Mouse (Mus musculus): Measurements from ENCODE around the gene Pdcd4. TPM values are rescaled to one million over a fixed set of nuclear protein-coding genes. Genes with fewer than 3 reads are reported as not detected.

Pdcd4 gene
- 10 to 100 TPM; 20.6 to 22.4 TPM for total RNA-seq (2021)
- long read RNA-seq, experiment 1, partial matches to known transcripts: 1 of 2 reads
- long read RNA-seq, experiment 1, other reads (novel, unspliced or antisense): 0 of 2 reads
- long read RNA-seq, experiment 2, transcript Pdcd4-201 (12 exons, 2,381 nt): major isoform, 9 of 13 reads
- long read RNA-seq, experiment 2, partial matches to known transcripts: 0 of 13 reads
- long read RNA-seq, experiment 2, other reads (novel, unspliced or antisense): 1 of 13 reads

DNA sequence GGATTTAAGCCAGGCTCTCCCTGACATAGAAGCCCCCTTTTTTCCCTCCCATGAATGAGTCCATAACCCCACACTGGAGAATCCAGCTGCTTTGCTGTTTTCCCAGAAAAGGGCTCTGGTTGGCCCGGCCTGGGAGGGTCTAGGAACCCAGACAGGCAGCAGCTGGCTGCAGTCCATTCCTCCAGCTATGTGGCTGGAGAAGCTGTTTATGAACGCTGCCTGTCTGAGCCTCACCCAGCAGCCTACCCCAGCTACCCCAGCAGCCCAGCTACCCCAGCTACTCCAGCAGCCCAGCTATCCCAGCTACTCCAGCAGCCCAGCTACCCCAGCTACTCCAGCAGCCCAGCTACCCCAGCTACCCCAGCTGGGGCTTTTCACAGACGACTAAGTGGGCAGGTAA, at the start of gene Pdcd4:
Gene Pdcd4, plus strand, starts transcription at position 171 of the 400 bp plus-strand sequence.
- intact Hi-C loops (cut with DNase I; ENCODE audit: low total_unique reads): no loop called here
- no peak for DNase-seq

DNA sequence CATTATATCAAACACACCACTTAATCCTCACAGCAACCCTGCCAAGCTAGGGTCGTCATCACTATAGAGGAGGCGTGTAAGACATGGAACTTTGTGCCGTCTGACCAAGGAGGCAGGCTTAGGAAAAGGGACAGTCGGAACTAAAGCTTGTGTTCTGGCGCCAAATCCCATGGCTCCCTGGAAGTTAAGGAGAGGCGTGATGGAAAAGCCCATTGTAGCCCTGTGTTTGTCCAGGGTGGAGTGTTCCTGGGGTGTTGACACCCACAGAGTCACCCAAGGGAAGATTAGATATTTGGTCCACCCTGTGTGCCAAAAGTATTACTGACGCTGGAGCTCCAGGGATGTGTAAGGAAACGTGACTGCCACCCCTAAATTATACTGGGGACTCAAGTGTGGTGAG, 48.1 kb upstream of the Pdcd4 start:
- intact Hi-C loops (cut with DNase I; ENCODE audit: low total_unique reads): loop anchor here (10.0 kb wide), 1 partner anchor 61 kb away; no protein-coding TSS in a partner anchor
- DNase-seq: no peak

DNA sequence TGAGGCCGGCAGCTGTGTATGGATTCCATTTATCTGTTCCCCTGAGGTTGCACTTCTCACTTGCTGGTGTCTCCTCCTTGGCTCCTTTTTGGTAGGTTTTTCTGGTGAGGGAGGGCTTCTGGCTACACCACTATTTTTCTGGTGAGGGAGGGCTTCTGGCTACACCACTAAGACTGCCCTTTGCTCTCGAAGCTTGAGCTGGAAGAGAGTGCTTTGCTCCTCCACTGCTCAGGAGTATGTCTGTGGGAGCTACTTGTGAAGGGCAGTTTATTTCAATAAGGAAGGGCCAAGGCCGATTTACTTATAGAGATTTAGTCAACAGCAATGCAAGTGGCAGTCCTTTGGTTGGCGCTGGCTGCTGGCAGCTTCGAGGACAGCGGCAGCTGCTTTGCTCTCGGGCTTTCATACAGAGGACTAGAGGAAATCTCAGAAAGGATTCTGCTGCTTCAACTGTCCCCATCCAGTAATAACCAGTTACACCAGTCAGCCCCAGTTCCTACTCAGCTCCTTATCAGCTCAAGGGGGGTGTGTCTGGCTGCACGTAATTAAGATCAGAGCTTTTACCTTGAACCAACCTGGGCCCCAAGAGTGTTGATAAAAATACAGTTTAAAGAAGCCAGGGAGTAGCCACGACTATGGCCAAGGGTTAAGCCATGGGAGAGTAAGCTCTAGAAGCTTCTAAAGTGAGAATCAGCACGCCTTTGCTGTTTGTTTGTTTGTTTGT, 43.6 kb upstream of the Pdcd4 start:
- intact Hi-C loops (cut with DNase I; ENCODE audit: low total_unique reads): loop anchor here (10.0 kb wide), 1 partner anchor 56 kb away; no protein-coding TSS in a partner anchor
- no peak for DNase-seq

DNA sequence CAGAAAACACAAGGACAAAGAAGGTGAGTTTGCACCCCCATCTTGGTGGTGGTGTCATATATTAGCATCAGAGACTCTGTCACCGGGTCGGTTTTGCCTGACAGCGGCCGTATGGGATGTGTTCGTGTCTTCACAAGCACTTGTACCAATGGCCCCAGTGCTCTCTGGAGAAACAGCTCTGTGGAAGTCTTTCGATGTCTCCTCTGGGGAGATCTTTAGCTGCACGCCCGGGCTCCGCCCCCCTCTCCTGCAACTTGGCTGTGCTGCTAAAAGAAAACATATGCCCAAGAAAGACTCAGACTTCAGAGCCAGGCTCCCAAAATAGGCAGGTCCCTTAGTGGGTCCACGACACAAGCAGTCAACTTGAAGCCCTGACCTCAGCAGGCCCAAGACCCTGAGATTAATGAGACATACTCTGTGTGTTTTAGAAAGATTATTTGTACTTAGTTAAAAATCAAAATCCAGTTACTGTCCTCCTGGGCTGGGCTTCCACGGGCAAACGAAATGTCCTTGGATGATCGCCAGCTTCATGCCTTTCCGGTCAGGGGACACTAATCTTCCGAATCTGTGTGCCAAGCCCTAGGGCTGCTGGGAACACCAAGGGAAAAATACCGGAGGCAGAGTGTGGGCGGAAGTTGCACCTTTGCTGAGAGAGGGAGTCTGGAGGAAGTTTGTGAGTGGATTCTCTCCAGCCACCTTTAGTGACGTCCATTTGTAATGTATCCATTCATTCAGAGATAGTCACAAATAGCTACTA, 41.7 kb upstream of the Pdcd4 start:
- intact Hi-C loops (cut with DNase I; ENCODE audit: low total_unique reads): no loop called here
- peak; percentile 84 for DNase-seq

DNA sequence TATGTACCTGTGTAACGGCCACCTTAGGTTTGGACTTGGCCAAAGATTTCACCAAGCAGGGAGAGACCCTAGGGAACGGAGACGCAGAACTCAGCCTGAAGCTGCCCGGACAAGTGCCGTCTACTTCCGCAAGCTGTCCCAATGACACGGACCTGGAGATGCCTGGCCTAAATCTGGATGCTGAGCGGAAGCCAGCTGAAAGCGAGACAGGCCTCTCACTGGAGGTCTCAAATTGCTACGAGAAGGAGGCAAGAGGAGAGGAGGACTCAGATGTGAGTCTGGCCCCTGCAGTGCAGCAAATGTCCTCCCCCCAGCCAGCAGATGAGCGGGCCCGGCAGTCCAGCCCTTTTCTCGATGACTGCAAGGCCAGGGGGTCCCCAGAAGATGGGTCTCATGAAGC, 40.7 kb upstream of the Pdcd4 start:
- DNase-seq: peak; percentile 69
- intact Hi-C loops (cut with DNase I; ENCODE audit: low total_unique reads): no loop called here

DNA sequence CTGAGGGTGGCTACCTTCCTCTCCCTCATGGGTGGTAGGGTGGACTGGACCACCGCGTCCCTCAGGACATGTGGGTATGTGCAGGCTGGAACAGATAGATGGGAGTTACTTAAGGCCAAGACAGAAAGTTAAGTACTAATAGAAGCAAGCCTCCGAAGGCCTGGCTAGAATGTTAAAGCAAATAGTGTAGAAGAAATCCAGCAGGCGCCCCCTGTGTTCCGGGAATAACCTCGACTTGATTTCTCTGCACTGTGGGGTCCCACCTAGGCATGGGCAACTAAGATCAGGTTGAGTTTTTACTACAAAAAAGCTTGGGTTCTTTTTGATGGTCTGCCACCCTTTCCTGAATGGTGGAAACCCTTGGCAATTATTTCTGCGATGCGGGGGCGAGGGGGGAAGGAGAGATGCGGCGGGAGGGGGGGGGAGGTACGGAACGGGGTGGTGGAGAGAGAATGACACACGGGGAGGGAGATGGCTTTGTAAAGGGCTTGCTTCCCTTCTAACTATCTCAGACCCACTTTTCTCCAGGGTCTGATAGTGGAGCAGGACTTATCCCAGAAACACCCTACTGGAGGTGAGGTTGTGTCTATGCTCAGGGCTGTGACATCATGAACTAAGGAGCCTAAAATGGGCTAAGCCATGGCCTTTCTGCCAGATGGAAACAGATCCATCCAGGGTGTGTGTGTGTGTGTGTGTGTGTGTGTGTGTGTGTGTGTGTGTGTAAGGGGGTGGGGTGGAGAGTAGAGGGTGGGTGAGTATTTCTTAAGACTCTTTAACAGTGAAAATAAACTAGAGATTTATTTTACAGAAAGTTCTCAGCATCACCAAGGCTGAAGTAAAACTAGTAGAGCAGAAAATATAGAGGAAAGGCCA, 40.0 kb upstream of the Pdcd4 start:
- intact Hi-C loops (cut with DNase I; ENCODE audit: low total_unique reads): no loop called here
- no peak for DNase-seq

DNA sequence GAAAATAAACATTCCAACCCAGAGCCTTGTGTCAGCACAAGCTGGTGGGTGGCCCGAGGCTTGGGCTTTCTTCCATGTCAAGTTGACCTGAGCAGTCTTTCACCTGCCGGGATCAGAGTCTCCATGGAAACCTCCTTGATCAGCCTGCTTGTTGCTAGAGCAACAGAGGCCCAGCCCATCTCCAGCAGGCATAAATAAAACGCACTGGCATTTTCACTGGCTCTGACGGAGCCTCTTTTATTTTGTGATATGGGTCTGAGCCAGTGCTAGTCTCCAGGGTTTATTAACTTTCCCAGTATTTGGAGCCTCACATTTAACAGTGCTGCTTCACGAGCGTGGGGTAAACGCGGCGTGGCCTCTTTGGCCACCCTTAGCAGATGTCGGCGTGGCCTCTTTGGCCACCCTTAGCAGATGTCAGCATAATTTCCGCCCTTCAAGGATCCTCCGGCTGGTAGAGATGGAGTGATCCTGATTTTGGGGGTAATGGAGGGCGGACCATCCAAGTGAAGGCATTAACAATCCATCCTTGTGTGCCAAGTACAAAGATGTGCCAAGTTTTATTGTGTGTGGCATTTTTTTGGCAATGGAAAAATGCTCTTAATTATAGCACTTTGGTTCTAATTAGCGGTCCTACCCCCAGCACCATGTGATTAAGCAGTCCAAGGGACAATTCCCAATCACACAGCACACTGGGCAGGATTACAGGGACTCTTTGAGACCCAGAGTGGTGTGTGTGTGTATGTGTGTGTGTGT, 39.2 kb upstream of the Pdcd4 start:
- DNase-seq: no peak
- intact Hi-C loops (cut with DNase I; ENCODE audit: low total_unique reads): no loop called here

DNA sequence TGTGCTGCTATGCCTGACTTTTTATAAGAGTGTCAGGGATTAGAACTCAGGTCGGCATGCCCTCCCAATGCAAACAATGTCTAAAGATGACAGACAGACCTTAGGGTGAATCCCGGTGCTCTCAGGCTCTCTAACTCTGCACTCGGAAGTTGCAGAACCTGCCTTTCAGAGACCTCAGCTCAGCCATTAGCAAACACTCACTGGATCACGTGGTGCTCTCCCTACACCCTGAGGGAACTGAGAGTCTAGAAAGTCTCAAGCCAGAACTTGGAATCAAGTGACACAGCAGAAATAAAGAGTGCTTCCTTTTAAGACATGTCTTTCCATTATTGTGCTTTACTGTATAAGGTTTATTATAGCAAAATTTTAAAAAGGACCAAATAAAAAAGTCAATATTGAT, 37.1 kb upstream of the Pdcd4 start:
- DNase-seq: no peak
- intact Hi-C loops (cut with DNase I; ENCODE audit: low total_unique reads): no loop called here

DNA sequence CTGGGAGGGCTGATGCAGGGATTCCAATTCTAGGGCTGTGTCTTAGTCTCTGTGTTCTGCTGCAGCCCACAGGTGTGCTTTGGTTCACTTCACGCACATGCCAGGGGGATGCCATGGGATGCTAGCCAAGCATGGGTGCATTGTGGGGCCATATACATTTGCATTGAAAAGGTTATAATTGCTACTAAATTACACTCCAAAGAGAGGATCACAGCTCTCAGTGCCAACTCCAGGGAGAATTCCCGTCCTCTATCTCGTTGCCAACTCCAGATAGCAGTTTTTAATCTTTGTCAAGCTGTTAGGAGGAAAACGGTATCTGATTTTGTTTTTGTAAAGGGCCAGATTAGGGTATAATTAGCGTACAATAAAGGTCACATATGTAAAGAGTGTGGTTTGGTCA, 36.2 kb upstream of the Pdcd4 start:
- no peak for DNase-seq
- intact Hi-C loops (cut with DNase I; ENCODE audit: low total_unique reads): no loop called here

DNA sequence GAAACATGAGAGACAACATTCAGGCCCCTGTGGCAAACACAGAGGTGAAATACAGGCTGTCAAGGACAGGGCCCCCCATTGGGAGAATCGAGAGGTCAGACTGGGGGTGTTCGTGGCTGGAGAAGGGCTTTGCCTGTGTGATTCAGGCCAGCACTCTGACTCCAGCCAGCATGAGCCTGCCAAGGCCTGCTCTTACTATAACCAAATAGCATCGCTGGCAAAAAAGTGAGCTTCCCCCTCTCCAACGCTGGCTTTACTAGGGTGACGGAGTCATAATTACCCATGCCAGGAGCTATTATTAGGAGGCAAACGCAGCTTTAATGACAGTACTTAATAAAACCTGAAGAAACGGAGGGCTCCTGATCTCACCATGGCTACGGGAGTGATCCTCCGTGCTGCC, 35.2 kb upstream of the Pdcd4 start:
- intact Hi-C loops (cut with DNase I; ENCODE audit: low total_unique reads): no loop called here
- DNase-seq: peak; percentile 73

DNA sequence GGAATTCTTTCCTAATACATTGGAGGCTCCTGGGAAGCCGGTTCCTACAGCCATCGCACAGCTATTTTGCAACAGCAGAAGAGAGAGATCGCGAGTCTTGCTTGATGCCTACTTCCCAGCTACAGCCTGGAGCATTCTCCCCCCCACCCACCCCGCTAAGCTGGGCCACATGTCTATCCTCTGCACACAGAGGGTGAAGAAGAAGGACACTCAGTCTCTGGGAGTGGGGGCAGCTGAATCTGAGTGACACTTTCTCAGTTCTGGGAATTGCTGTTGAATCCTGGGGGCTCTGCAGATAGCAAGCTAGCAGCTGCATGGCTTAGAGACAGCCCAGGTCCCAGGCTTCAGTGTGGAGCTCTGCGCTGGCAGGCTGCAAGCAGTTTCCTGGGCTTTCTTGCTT, 34.1 kb upstream of the Pdcd4 start:
- DNase-seq: no peak
- intact Hi-C loops (cut with DNase I; ENCODE audit: low total_unique reads): no loop called here

DNA sequence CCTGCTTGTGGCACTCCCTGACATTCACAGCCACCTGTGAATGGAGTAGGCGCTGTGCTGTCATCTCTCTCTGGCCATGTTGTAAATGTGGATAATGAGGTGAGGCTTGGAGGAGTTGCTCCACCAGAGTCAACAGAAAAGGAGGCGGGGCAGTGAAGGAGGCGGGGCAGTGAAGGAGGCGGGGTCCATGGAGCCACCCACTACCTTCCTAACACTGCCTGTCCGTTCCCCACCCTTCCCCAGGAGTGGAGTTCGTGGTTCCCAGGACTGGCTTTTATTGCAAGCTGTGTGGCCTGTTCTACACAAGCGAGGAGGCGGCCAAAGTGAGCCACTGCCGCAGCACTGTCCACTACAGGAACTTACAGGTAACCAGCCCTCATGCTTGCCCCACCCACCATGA, 32.9 kb upstream of the Pdcd4 start:
- no peak for DNase-seq
- intact Hi-C loops (cut with DNase I; ENCODE audit: low total_unique reads): no loop called here

DNA sequence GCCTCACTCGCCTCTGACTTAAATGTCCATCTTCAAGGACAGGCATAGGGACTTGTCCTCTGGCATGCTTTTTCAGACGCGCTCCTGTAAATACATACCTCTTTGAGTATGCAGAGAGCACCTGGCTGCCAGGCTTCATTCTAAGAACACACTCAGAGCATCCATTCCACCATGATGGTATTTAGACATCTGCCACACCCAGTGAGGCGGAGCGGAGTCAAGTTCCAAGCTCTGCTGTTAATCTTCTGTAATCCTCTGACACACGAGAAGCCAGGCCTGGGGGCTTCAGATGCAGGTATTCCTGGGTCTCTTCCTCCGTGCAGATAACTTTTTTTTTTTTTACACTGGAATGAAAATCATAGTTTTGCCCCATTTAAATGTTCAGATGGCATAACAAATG, 32.4 kb upstream of the Pdcd4 start:
- no peak for DNase-seq
- intact Hi-C loops (cut with DNase I; ENCODE audit: low total_unique reads): no loop called here

DNA sequence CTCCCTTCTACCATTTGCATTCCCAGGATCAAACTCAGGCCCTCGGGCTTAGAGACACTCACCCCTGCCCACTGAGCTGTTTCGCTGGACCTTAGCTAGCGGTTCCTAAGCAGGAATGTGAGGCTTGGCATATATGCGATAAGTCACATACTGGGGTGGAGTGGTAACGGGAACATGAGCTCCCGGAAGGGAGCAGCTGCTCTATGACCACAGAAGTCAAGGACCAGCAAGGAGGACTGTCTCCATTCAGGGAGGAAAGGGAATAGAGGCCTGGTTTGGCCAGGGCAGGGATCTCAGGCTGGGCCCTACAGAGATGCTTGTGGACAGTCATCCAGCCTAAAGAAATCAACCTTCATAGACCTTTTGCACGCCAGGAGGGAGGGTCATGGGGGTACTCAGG, 30.7 kb upstream of the Pdcd4 start:
- DNase-seq: no peak
- intact Hi-C loops (cut with DNase I; ENCODE audit: low total_unique reads): no loop called here

DNA sequence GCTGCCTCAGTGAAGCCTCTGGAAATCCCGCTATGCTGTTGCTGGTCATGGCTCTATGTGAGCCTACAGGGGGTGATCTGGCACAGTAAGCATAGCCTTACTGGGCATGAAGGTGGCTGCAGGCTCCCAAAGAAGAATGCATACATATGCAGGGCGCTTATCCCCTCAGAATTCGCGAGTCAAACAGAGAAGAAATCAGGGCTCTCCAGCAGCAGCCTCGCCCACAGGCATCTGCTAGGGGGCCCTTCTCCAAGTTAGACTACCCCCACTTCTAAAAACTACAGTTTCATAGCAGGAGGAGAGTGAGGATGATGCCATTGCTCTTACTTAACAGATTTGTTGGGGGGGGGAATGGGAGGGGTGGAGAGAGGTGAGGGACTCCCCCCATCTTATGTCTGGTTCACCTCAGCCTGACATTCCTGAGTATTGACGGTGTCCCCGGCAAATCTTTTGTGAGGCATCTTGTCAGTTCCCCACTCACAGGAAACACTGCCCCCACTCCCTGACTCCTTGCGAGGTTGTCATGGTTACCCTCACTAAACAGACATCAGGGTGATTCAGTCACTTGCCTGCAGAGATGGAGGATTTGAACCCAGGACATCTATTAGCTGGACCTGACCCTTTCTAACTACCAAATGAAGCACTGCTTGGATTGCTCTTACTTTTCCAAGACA, 29.3 kb upstream of the Pdcd4 start:
- DNase-seq: no peak
- intact Hi-C loops (cut with DNase I; ENCODE audit: low total_unique reads): no loop called here

DNA sequence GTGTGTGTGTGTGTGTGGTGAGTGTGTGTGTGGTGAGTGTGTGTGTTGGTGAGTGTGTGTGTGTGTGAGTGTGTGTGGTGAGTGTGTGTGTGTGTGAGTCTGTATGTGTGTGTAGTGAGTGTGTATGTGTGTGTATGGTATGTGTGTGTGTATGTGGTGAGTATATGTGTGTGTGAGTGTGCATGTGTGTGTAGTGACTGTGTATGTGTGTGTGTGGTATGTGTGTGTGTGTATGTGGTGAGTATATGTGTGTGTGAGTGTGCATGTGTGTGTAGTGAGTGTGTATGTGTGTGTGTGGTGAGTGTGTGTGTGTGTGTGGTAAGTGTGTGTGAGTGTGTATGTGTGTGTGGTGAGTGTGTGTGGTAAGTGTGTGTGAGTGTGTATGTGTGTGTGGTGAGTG, 24.8 kb upstream of the Pdcd4 start:
- intact Hi-C loops (cut with DNase I; ENCODE audit: low total_unique reads): no loop called here
- DNase-seq: no peak

DNA sequence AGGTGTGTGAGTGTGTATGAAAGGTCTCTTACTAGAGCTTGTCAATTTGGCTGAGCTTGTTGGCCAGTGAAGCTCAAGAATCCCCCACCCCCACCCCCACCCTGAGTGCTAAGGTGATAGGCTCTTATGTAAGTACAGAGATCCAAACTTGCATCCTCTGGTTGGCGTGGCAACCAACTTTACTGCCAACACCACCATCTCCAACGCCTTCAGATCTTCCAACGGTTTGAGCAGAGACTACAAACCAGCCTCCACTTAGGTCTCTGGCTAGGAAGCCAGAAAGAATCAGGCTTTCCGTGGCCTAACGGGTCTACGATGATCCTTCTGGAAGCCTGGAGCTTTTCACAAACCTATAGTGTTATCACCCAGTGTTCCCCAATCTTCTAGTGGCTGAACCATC, 23.9 kb upstream of the Pdcd4 start:
- no peak for DNase-seq
- intact Hi-C loops (cut with DNase I; ENCODE audit: low total_unique reads): no loop called here

DNA sequence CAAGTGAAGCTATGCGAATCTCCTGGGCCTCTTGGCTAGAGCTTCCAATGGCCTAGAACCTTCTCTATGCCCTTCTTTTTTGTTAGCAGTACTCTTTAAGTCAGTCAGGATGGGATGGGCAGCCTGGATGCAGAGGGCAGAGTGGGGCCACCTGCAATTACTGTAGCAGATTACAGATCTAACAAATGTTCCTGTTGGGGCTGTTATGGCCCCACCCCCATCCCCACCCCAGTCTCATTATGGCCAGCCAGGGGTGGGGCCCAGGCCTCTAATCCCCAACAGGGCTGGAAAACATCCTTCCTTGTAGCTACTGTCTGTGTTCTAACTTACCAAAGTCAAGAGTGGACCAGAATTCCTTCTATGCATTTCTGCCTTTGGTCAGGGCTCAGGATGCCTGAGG, 23.2 kb upstream of the Pdcd4 start:
- DNase-seq: no peak
- intact Hi-C loops (cut with DNase I; ENCODE audit: low total_unique reads): no loop called here
